Mouse (Mus musculus): ENCODE measurements at regions not wholly inside any gene's neighbourhood (a gene's known extent, or its start where the extent isn't known, plus 50 kb on each side); places are given as distances from the start of the nearest gene placed in this dataset.

DNA sequence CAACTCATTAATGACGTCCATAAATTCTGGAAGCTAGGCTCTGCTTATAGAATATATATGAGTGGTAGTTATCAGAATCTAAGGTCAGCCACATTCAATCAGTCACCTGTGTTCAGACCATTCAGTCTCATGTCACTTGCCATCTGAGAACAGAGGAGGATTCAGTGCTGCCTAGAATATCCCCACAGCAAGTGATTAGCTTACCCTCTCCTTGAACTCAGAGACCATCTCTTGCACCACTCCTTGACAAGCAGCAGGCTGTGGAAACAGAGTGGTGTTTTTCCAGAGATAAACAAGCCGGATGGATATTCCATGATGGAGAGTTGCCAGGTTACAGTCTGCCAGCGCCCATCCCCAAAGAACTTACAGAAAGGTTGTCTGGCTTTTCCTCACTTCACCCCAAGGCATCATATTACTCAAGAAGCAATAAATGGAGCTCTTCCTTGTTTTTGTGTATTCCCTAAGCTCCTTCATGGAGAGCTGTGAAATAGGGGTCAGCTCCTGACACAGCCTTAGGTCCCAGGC is 291.9 kb upstream of the Thbs1 start:
- no peak for TF ChIP-seq CTCF (IDR thresholded peaks at IDR 0.05; ENCODE audit: low read depth, low read length)
- no peak for TF ChIP-seq POLR2A (IDR thresholded peaks at IDR 0.05; ENCODE audit: borderline replicate concordance, low read depth, low read length)
